Mouse (Mus musculus) hindbrain, embryonic 11.5 days (tissue): ENCODE results near the gene Cox5b. TPM values are rescaled to one million over a fixed set of nuclear protein-coding genes. Genes with fewer than 3 reads are reported as not detected.

ENCODE experiments used
- ATAC-seq: fragments of 200-750 bp; cut with Nextera tagmentation; 2 replicates; pipeline ENCODE4 v1.8.0; 2017; ENCODE audit warnings: mild to moderate bottlenecking, moderate TSS enrichment, moderate library complexity; ENCODE audit not compliant: low FRiP score
- DNase-seq: peaks from one replicate; pipeline ENCODE4 v3.0.0-alpha.2; 2015; ENCODE audit warnings: low spot score
- H3K27ac ChIP-seq: fragments of 300-500 bp; sonication (generic); 2 replicates; pipeline ENCODE4 v1.5.1; 2014; ENCODE audit warnings: mild to moderate bottlenecking, low read depth, low read length
- H3K27me3 ChIP-seq: fragments of 300-500 bp; sonication (generic); 2 replicates; pipeline ENCODE4 v1.6.1; 2014; ENCODE audit warnings: mild to moderate bottlenecking, low read length, moderate library complexity, mixed read lengths; ENCODE audit not compliant: control insufficient read depth, insufficient read depth
- H3K36me3 ChIP-seq: fragments of 300-500 bp; sonication (generic); 2 replicates; pipeline ENCODE4 v1.6.1; 2014; ENCODE audit warnings: mild to moderate bottlenecking, low read length, moderate library complexity, mixed read lengths; ENCODE audit not compliant: control insufficient read depth, insufficient read depth
- H3K4me1 ChIP-seq: fragments of 300-500 bp; sonication (generic); replicated peaks from 2 replicates; pipeline ENCODE4 v1.6.1; 2014; ENCODE audit warnings: low read length, mixed read lengths; ENCODE audit not compliant: control insufficient read depth, insufficient read depth
- H3K4me2 ChIP-seq: fragments of 300-500 bp; sonication (generic); replicated peaks from 2 replicates; pipeline ENCODE4 v1.6.1; 2014; ENCODE audit warnings: mild to moderate bottlenecking, low read depth, low read length
- H3K4me3 ChIP-seq: fragments of 300-500 bp; sonication (generic); 2 replicates; pipeline ENCODE4 v1.5.1; 2014; ENCODE audit warnings: low read depth, low read length
- H3K9ac ChIP-seq: fragments of 300-500 bp; sonication (generic); 2 replicates; pipeline ENCODE4 v1.6.1; 2014; ENCODE audit warnings: low read depth, low read length
- H3K9me3 ChIP-seq: fragments of 300-500 bp; sonication (generic); 2 replicates; pipeline ENCODE4 v1.6.1; 2016; ENCODE audit warnings: low read length; ENCODE audit not compliant: control insufficient read depth
- WGBS: fragments of 180-500 bp; shearing (Covaris S2); extraction: QIAGEN DNeasy Blood & Tissue Kit; methylation state at CpG from one replicate; pipeline ENCODE4 v1.1.7; 2014; 5-methylcytosine and 5-hydroxymethylcytosine counted together
- polyA plus RNA-seq: library from polyadenylated mRNA; unstranded; fragments of >200 nt; fragmentation: Nextera tagmentation; extraction: Ambion mirVana; gene quantifications from 2 replicates; pipeline ENCODE4 v1.2.1, GENCODE M21; 2014

Gene Cox5b
- polyA plus RNA-seq, 1 experiment from 2014 or later, result 510 TPM

DNA sequence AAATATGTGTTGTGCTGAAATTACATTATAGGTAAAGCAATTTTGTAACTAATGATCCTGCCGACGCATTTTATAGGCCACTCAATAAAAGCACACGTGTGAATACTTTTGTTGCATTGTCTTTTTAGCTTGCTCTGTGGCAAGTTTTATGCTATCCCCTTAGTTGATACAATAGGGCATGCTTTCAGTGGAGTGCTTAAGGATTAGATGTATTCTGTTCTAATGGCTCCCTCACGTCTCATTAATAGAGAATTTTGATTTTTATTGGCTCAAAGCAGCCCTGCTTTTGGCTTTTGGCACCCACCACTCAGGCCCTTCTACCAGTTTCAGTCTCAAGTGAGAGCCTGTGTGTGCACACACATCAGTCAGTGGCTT, 32.8 kb downstream of the Cox5b start:
- no peak overlapping the region for H3K9ac ChIP-seq
- no peak overlapping the region for H3K27ac ChIP-seq
- no peak for ATAC-seq
- no peaks in the 10 kb centered on the region for H3K9me3 ChIP-seq
- no peaks in the 10 kb centered on the region for H3K36me3 ChIP-seq
- no peaks in the 10 kb centered on the region for H3K4me1 ChIP-seq
- no peak overlapping the region for H3K4me3 ChIP-seq
- no peak for DNase-seq
- WGBS, result 88% methylated on average over 4 of the region's 4 CpGs
- no peaks in the 10 kb centered on the region for H3K27me3 ChIP-seq
- no peak overlapping the region for H3K4me2 ChIP-seq

DNA sequence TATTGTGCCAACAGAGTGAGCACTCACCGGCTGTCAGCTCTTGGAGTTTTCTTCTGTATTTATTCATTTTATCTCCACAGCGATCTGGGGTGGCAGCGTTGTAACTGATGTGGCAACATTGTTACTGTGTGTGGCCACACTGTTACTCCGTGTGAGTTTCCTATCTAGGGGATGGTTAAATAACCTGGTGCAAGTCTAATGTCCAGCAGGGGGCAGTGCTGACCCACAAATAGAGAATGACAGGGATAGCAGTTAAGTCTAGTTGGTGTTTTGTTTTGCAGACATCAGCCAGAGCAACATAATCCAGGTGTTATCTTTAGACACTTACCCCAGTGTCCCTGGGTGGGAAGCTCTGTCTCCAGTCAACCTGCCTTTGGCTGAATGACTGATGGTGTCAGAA, 46.1 kb downstream of the Cox5b start:
- ATAC-seq (no peak), DNase-seq (peak; percentile 90)
- H3K4me3 ChIP-seq, result no peak overlapping the region
- H3K9ac ChIP-seq, result no peak overlapping the region
- no peak overlapping the region for H3K4me2 ChIP-seq
- no peaks in the 10 kb centered on the region for H3K4me1 ChIP-seq
- WGBS, result 15% methylated on average over 4 of the region's 4 CpGs
- H3K27ac ChIP-seq, result no peak overlapping the region
- H3K36me3 ChIP-seq, result no peaks in the 10 kb centered on the region
- no peaks in the 10 kb centered on the region for H3K27me3 ChIP-seq
- H3K9me3 ChIP-seq, result no peaks in the 10 kb centered on the region

DNA sequence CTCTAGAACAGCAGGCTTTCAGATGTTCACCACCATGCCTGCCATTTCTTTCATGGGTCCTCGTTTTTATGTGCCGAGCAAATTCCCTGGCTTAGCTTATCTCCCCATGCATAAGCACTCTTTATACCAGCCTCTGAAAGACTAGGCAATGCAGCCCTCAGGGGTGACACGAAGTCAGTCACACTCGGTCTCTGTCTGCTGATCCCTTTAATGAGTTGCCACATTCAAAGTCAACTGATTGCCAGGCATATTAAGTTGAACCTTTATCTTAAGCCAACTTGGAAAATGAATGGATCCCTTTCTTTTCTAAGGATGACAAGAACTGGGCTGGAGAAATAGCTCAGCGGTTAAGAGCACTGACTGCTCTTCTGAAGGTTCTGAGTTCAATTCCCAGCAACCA, 48.0 kb downstream of the Cox5b start:
- Histone ChIP-seq H3K9me3 (no peaks in the 10 kb centered on the region), H3K4me1 (no peaks in the 10 kb centered on the region), H3K9ac (no peak overlapping the region), H3K27me3 (no peaks in the 10 kb centered on the region), H3K4me3 (no peak overlapping the region), H3K4me2 (no peak overlapping the region), H3K36me3 (no peaks in the 10 kb centered on the region), H3K27ac (no peak overlapping the region)
- ATAC-seq, result no peak
- WGBS, result 84% methylated on average over 5 of the region's 5 CpGs
- no peak for DNase-seq

DNA sequence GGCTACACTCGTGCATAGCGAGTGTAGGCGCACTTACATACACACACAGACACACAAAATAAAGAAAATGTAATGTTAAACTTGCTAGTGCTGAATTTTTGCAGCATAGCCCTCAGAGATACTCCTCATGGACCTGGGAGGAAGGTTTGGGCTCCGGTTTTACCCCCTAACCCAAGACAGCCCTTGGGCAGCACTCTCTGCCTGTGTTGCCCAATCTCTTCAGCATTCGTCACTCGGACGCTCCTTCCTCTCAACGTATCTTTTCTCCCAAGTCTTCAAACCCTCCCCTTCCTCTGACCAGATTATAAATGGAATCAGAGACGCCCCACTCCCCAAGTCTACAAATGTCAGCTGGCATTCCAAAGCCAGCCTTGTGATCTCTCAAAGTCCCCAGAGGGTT, 51.8 kb downstream of the Cox5b start:
- Histone ChIP-seq H3K27ac (no peak overlapping the region), H3K27me3 (no peaks in the 10 kb centered on the region), H3K4me1 (no peaks in the 10 kb centered on the region), H3K4me2 (no peak overlapping the region), H3K9me3 (no peaks in the 10 kb centered on the region), H3K4me3 (no peak overlapping the region), H3K36me3 (no peaks in the 10 kb centered on the region), H3K9ac (no peak overlapping the region)
- WGBS, result 81% methylated on average over 9 of the region's 9 CpGs
- no peak for DNase-seq
- no peak for ATAC-seq

Other genes with a start within 250 kb of the Cox5b start
- gene Lman2l, start 246.2 kb upstream of the Cox5b start, polyA plus RNA-seq, result 35.7 and 45.3 TPM in 2 replicates
- gene Cnnm4, start 219.8 kb upstream of the Cox5b start, polyA plus RNA-seq, result 9.5 and 10.4 TPM in 2 replicates
- 3.9 and 7.9 TPM in 2 replicates for gene Cnnm3, start 179.6 kb upstream of the Cox5b start, polyA plus RNA-seq
- 6.1 and 6.8 TPM in 2 replicates for gene Ankrd23, start 154.6 kb upstream of the Cox5b start, polyA plus RNA-seq
- gene Gm42417, start 152.0 kb upstream of the Cox5b start, polyA plus RNA-seq, result not detected in 2 replicates
- gene Ankrd39, start 144.0 kb upstream of the Cox5b start, polyA plus RNA-seq, result 12.8 and 13.1 TPM in 2 replicates
- 4.3 and 5.9 TPM in 2 replicates for gene Sema4c, start 133.1 kb upstream of the Cox5b start, polyA plus RNA-seq
- gene Fam178b, start 8.3 kb upstream of the Cox5b start, polyA plus RNA-seq, result 0.52 and 0.53 TPM in 2 replicates
- gene 4933424G06Rik, start 18.7 kb downstream of the Cox5b start, polyA plus RNA-seq, result 0.19 and 0.22 TPM in 2 replicates
- 84.9 and 97.5 TPM in 2 replicates for gene Actr1b, start 23.0 kb downstream of the Cox5b start, polyA plus RNA-seq
- 0.15 and 0.39 TPM in 2 replicates for gene Zap70, start 70.3 kb downstream of the Cox5b start, polyA plus RNA-seq